Mouse (Mus musculus) spleen, adult 10 weeks (tissue): ENCODE data around the gene Dus1l. TPM values are rescaled to one million over a fixed set of nuclear protein-coding genes. Genes with fewer than 3 reads are reported as not detected.

Source experiments
- polyA plus RNA-seq: library from polyadenylated mRNA; stranded (reverse); fragments of 350-450 nt; fragmentation: Illumina TruSeq; extraction: RNeasy Lipid Tissue Mini Kit (QIAGEN cat#74804); gene quantifications from one replicate; pipeline ENCODE4 v1.2.3, GENCODE M21; 2015; ENCODE audit warnings: low replicate concordance; ENCODE audit not compliant: insufficient read depth

The Dus1l gene
- 29.3 TPM for polyA plus RNA-seq

DNA sequence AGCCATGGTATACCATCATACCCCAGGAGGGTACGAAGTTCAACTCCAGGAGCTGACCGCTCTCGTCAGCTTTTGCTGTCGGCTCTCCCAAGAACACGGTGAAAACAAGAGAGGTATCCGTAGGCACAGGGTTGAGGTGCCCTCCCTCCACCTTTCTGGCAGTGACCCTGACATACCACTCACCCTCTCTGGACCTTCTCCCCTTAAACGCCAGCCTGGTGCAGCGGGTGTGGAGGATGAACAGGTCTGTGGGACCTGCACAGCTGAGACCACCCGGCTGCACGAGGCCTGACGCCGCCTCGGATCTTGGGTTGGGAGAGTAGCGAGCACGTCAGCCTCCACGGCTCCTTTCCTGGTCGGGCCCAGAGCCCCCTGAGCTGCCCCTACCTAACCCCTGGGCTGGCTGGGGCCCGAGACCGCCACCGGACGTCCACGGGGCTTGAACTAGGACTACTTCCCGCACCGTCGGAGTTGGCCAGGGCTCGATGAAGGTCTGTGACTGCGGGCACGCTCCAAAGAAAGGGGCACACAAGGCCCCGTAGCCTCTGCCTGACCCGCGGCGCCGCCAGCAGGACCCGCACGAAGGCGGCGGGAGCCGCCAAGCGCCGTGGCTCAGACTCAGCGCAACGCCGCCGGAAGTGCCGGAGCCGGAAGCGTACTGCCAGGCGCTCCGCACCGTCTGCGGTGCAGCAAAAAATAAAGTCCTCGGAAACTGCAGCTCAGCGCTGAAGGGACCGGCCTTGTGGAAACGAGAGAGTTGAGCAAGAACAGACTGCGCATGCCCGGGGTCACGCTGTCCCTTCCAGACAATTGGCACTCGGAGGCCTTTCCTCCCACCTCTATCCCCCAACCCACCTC lies at the start of gene Dus1l:
Gene Dus1l, minus strand, starts transcription at position 648 of the 858 bp plus-strand sequence.

GRCm38 (mm10) chr11:120823956-120824786 lies 28.0 kb upstream of the Dus1l start, which contains the start of gene Fasn:
Gene Fasn, minus strand, starts transcription at chr11:120824547.

DNA sequence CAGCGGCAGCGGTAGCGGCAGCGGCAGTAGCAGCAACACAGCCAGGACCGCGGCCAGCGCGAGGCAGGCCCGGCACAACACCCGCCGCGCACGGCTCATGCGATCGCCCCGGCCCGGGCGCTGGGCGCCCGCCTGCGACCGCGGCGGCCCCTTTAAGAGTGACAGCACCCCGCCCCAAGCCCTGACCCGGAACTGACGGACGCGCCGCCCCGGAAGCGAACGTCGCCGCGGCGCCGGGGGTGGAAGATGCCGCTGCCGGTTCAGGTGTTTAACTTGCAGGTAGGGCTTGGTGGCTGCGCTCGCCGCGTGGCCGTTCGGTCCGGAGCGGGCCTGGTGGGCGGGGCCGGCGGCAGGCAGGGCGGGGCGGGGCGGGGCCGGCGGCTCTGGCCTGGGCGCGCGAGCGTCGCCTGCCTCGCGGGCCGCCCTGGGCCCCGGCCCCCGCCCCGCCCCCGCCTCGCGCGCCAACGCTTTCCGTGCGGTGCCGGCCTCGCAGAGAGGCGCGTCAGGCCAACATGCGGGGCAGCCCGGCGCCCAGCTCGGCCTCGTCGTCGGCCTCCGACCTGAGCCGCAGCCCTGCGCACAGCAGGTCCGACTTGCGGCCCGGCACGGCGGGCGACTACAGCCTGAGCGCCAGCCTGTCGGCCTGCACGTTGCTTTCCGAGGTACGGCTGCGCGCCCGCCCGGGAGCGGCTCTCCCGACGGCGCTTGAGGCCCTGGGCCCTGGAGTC lies 12.0 kb downstream of the Dus1l start, which contains the start of the genes Rfng and Gps1:
Gene Rfng, minus strand, starts transcription at position 144 of the 728 bp plus-strand sequence.
Gene Gps1, plus strand, starts transcription at position 209 of the 728 bp plus-strand sequence.

GRCm38 (mm10) chr11:120762672-120763041 lies 33.5 kb downstream of the Dus1l start, which contains the start of gene Hmga1b:
Gene Hmga1b, plus strand, starts transcription at chr11:120762794.

Other genes starting within 250 kb of the Dus1l start
- gene Mcrip1, start 246.7 kb downstream of the Dus1l start, polyA plus RNA-seq, result 25.6 TPM
- not detected for gene Ppp1r27, start 245.3 kb downstream of the Dus1l start, polyA plus RNA-seq
- gene P4hb, start 223.2 kb downstream of the Dus1l start, polyA plus RNA-seq, result 169 TPM
- 169 TPM for gene Arhgdia, start 214.8 kb downstream of the Dus1l start, polyA plus RNA-seq
- 65.0 TPM for gene Alyref, start 198.0 kb downstream of the Dus1l start, polyA plus RNA-seq
- gene Anapc11, start 198.0 kb downstream of the Dus1l start, polyA plus RNA-seq, result 30.2 TPM
- gene Npb, start 187.9 kb downstream of the Dus1l start, polyA plus RNA-seq, result not detected
- gene Pcyt2, start 178.5 kb downstream of the Dus1l start, polyA plus RNA-seq, result 42.1 TPM
- gene Sirt7, start 171.2 kb downstream of the Dus1l start, polyA plus RNA-seq, result 70.1 TPM
- 22.5 TPM for gene Mafg, start 162.8 kb downstream of the Dus1l start, polyA plus RNA-seq
- gene Pycr1, start 152.6 kb downstream of the Dus1l start, polyA plus RNA-seq, result 1.8 TPM
- 0.73 TPM for gene Myadml2, start 148.2 kb downstream of the Dus1l start, polyA plus RNA-seq
- not detected for gene Notum, start 135.2 kb downstream of the Dus1l start, polyA plus RNA-seq
- gene Aspscr1, start 123.4 kb downstream of the Dus1l start, polyA plus RNA-seq, result 22.3 TPM
- 28.0 TPM for gene Cenpx, start 82.7 kb downstream of the Dus1l start, polyA plus RNA-seq
- gene Lrrc45, start 82.5 kb downstream of the Dus1l start, polyA plus RNA-seq, result 10.3 TPM
- 1.2 TPM for gene Rac3, start 74.9 kb downstream of the Dus1l start, polyA plus RNA-seq
- 7.8 TPM for gene Dcxr, start 69.1 kb downstream of the Dus1l start, polyA plus RNA-seq
- 1.7 TPM for gene Cbr2, start 64.3 kb downstream of the Dus1l start, polyA plus RNA-seq
- 0.40 TPM for gene Hmga1b, start 33.6 kb downstream of the Dus1l start, polyA plus RNA-seq
- 9.5 TPM for gene Rfng, start 12.2 kb downstream of the Dus1l start, polyA plus RNA-seq
- gene Gps1, start 12.1 kb downstream of the Dus1l start, polyA plus RNA-seq, result 50.2 TPM
- gene Fasn, start 28.1 kb upstream of the Dus1l start, polyA plus RNA-seq, result 6.7 TPM
- 0.43 TPM for gene Ccdc57, start 136.5 kb upstream of the Dus1l start, polyA plus RNA-seq
- 2.0 TPM for gene Slc16a3, start 152.1 kb upstream of the Dus1l start, polyA plus RNA-seq
- 123 TPM for gene Csnk1d, start 194.9 kb upstream of the Dus1l start, polyA plus RNA-seq
- 54.7 TPM for gene Cd7, start 243.0 kb upstream of the Dus1l start, polyA plus RNA-seq